Mouse (Mus musculus) forebrain, postnatal 0 days (tissue): ENCODE measurements around the gene Dhx32. TPM values are rescaled to one million over a fixed set of nuclear protein-coding genes. Genes with fewer than 3 reads are reported as not detected.

ENCODE experiments used
- ATAC-seq: fragments of 200-750 bp; cut with Nextera tagmentation; 2 replicates; pipeline ENCODE4 v1.8.0; 2017; ENCODE audit warnings: mild to moderate bottlenecking, moderate library complexity
- DNase-seq: peaks from one replicate; pipeline ENCODE4 v3.0.0-alpha.2; 2015
- H3K27ac ChIP-seq: fragments of 300-500 bp; sonication (generic); 2 replicates; pipeline ENCODE4 v1.5.1; 2014; ENCODE audit warnings: low read depth, mild to moderate bottlenecking, antibody characterized with exemption, low read length, moderate library complexity, mixed read lengths
- H3K27me3 ChIP-seq: fragments of 300-500 bp; sonication (generic); 2 replicates; pipeline ENCODE4 v1.6.1; 2014; ENCODE audit warnings: mild to moderate bottlenecking, low read length, mixed read lengths; ENCODE audit not compliant: insufficient read depth
- H3K36me3 ChIP-seq: fragments of 300-500 bp; sonication (generic); 2 replicates; pipeline ENCODE4 v1.6.1; 2014; ENCODE audit warnings: mild to moderate bottlenecking, moderate library complexity; ENCODE audit not compliant: insufficient read depth
- H3K4me1 ChIP-seq: fragments of 300-500 bp; sonication (generic); 2 replicates; pipeline ENCODE4 v1.6.1; 2014; ENCODE audit warnings: antibody characterized with exemption; ENCODE audit not compliant: insufficient read depth
- H3K4me2 ChIP-seq: fragments of 300-500 bp; sonication (generic); 2 replicates; pipeline ENCODE4 v1.6.1; 2014; ENCODE audit warnings: low read depth, mild to moderate bottlenecking, moderate library complexity
- H3K4me3 ChIP-seq: fragments of 300-500 bp; sonication (generic); 2 replicates; pipeline ENCODE4 v1.5.1; 2014; ENCODE audit warnings: low read depth, low read length, mixed read lengths
- H3K9ac ChIP-seq: fragments of 300-500 bp; sonication (generic); 2 replicates; pipeline ENCODE4 v1.6.1; 2014; ENCODE audit warnings: mild to moderate bottlenecking
- H3K9me3 ChIP-seq: fragments of 300-500 bp; sonication (generic); 2 replicates; pipeline ENCODE4 v1.6.1; 2016; ENCODE audit warnings: low read length
- CTCF ChIP-seq: sonication (generic); IDR thresholded peaks from 2 replicates; pipeline ENCODE4 v1.5.1; 2016; ENCODE audit warnings: antibody characterized with exemption, control low read depth, low read depth
- WGBS: fragments of 180-500 bp; shearing (Covaris S2); extraction: QIAGEN DNeasy Blood & Tissue Kit; methylation state at CpG from one replicate; pipeline ENCODE4 v1.1.7; 2014; 5-methylcytosine and 5-hydroxymethylcytosine counted together
- polyA plus RNA-seq: library from polyadenylated mRNA; unstranded; fragments of >200 nt; fragmentation: Nextera tagmentation; extraction: Ambion mirVana; gene quantifications from 2 replicates; pipeline ENCODE4 v1.2.1, GENCODE M21; 2015
- total RNA-seq: library from RNA; depleted of rRNA; stranded (reverse); fragments of >200 nt; gene quantifications from 2 replicates; pipeline ENCODE4 v1.2.3, GENCODE M21; 2014

Dhx32 gene
- total and polyA plus RNA-seq, 2 experiments from 2014 or later, result 38.2 to 53.2 TPM

DNA sequence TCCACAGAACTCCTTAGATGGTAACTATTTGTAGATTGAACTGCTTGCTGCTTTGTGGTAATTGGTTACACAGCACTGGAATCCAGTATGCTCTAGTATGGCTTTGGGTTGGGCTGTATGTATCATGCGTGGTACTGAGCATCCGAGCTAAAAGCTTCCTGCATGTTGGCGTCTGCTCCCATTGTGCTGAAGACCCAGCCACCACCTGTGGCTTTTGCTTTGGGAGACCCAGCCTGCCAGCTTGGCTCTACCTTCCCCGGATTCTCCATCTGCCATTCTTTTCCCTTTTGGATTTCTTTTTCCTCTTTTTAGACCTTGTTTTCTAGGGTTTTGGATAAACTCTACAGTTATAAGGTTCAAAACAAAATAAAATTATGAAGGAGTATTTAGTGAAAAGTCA is 7.6 kb upstream of the Dhx32 start:
- WGBS, result 52% methylated on average over 4 of the region's 4 CpGs
- peak; percentile 31 for DNase-seq
- no peaks in the 10 kb centered on the region for H3K9me3 ChIP-seq

GRCm38 (mm10) chr7:133788147-133788546 is 5.6 kb upstream of the Dhx32 start:
- TF ChIP-seq CTCF, result no peak
- no peaks in the 10 kb centered on the region for H3K4me1 ChIP-seq
- no peak overlapping the region for H3K9ac ChIP-seq
- DNase-seq, result no peak
- H3K4me3 ChIP-seq, result no peak overlapping the region
- H3K4me2 ChIP-seq, result no peak overlapping the region
- WGBS, result 74% methylated on average over 3 of the region's 3 CpGs
- no peaks in the 10 kb centered on the region for H3K27me3 ChIP-seq
- no peaks in the 10 kb centered on the region for H3K36me3 ChIP-seq
- no peak for ATAC-seq
- H3K27ac ChIP-seq, result no peak overlapping the region
- H3K9me3 ChIP-seq, result no peaks in the 10 kb centered on the region

More for the DNA sequence above, 7.6 kb upstream of the Dhx32 start:
- no peaks in the 10 kb centered on the region for H3K27me3 ChIP-seq
- no peak for ATAC-seq
- no peak overlapping the region for H3K4me2 ChIP-seq
- no peak overlapping the region for H3K9ac ChIP-seq
- no peaks in the 10 kb centered on the region for H3K4me1 ChIP-seq
- H3K27ac ChIP-seq, result no peak overlapping the region
- no peaks in the 10 kb centered on the region for H3K36me3 ChIP-seq
- no peak overlapping the region for H3K4me3 ChIP-seq
- TF ChIP-seq CTCF, result no peak

- no peak overlapping the region for H3K4me3 ChIP-seq
- TF ChIP-seq CTCF, result no peak
- no peak overlapping the region for H3K4me2 ChIP-seq
- no peak overlapping the region for H3K27ac ChIP-seq
- WGBS, result 82% methylated on average over 6 of the region's 6 CpGs
- no peaks in the 10 kb centered on the region for H3K27me3 ChIP-seq
- H3K9me3 ChIP-seq, result no peaks in the 10 kb centered on the region
- ATAC-seq, result no peak
- H3K9ac ChIP-seq, result no peak overlapping the region
- no peak for DNase-seq
- no peaks in the 10 kb centered on the region for H3K4me1 ChIP-seq
- no peaks in the 10 kb centered on the region for H3K36me3 ChIP-seq
These were observed 5.0 kb upstream of the Dhx32 start for GRCm38 (mm10) chr7:133787571-133787970.

DNA sequence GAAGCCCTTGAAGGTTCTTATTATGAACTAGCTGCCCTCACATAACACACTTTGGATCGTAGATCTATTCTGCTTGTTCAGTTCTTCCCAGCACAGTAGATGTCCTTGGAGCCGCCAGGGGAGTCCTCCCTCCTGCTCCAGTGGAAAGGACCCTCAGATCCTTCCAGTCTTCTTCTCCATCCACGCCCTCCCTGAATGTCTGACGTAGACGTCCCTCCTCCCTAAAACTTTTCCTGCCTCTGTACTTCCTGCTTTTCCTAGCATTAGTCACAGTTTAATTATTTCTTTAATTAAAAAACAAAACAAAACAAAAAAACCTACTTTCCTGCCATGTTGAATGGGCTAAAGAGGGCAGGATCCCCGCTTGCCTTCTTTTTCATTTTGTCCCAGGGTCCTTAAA is 535 bp downstream of the Dhx32 start:
- DNase-seq (no peak), ATAC-seq (no peak)
- WGBS, result 73% methylated on average over 6 of the region's 6 CpGs
- H3K4me2 ChIP-seq, result no peak overlapping the region
- H3K9ac ChIP-seq, result no peak overlapping the region
- H3K27ac ChIP-seq, result no peak overlapping the region
- H3K9me3 ChIP-seq, result no peaks in the 10 kb centered on the region
- H3K36me3 ChIP-seq, result no peaks in the 10 kb centered on the region
- no peak for TF ChIP-seq CTCF
- no peaks in the 10 kb centered on the region for H3K27me3 ChIP-seq
- no peaks in the 10 kb centered on the region for H3K4me1 ChIP-seq
- no peak overlapping the region for H3K4me3 ChIP-seq

- H3K27me3 ChIP-seq, result no peaks in the 10 kb centered on the region
- H3K27ac ChIP-seq, result no peak overlapping the region
- DNase-seq (no peak), ATAC-seq (no peak)
- TF ChIP-seq CTCF, result no peak
- H3K9ac ChIP-seq, result no peak overlapping the region
- H3K4me1 ChIP-seq, result no peaks in the 10 kb centered on the region
- H3K9me3 ChIP-seq, result no peaks in the 10 kb centered on the region
- H3K36me3 ChIP-seq, result no peaks in the 10 kb centered on the region
- WGBS, result 60% methylated on average over 6 of the region's 6 CpGs
- no peak overlapping the region for H3K4me2 ChIP-seq
- H3K4me3 ChIP-seq, result no peak overlapping the region
These were observed 943 bp downstream of the Dhx32 start for GRCm38 (mm10) chr7:133781583-133781982.

DNA sequence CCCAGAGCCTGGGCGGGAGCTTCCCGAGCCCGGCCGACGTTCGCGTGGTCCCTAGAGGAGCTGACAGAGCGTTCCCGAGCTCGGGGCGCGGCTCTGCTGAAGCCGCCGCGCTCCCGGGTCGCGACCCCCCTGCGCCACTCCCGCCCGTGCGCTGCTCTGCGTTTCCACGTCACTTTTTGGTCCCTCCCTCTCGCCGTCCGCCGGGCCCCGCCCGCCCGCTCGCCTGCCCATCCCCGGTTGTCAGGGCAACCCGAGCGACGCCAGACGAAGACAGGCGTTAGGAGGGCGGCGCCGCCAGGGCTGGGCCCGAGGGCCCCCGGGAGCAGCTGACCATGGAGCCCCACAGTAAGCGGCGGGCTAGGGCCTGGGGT is 5.9 kb downstream of the Dhx32 start, which contains the start of gene Fank1:
Fank1 (plus strand) TSS at position 236 of the 371 bp plus-strand sequence.
- 0 out of 2 replicates have a peak, but pooled peaks have one; percentile 7 for TF ChIP-seq CTCF
- H3K4me3 ChIP-seq, result peak within 1 kb of the TSS; percentile 84
- ATAC-seq, result peak; percentile 97
- H3K36me3 ChIP-seq, result no peaks in the 10 kb centered on the region
- H3K27me3 ChIP-seq, result no peaks in the 10 kb centered on the region
- peak within 1 kb of the TSS; percentile 54 for H3K27ac ChIP-seq
- peak within 1 kb of the TSS; percentile 72 for H3K9ac ChIP-seq
- peak within 1 kb of the TSS; percentile 91 for H3K4me2 ChIP-seq
- under 1% methylated on average over 43 of the region's 45 CpGs for WGBS
- peaks cover 4% of the 10 kb centered on the region; the same call in 1 of the 2 replicates for H3K4me1 ChIP-seq
- no peaks in the 10 kb centered on the region for H3K9me3 ChIP-seq
- peak; percentile 91 for DNase-seq

GRCm38 (mm10) chr7:133775796-133776625 is 6.5 kb downstream of the Dhx32 start:
- H3K9ac ChIP-seq, result peak overlapping the region; percentile 72
- ATAC-seq (peak; percentile 0; the same call in 1 of the 2 replicates), DNase-seq (peak; percentile 38)
- H3K27me3 ChIP-seq, result no peaks in the 10 kb centered on the region
- 4% methylated on average over 36 of the region's 38 CpGs for WGBS
- peaks cover 4% of the 10 kb centered on the region; the same call in 1 of the 2 replicates for H3K4me1 ChIP-seq
- TF ChIP-seq CTCF, result no peak
- H3K9me3 ChIP-seq, result no peaks in the 10 kb centered on the region
- peak overlapping the region; percentile 54; the same call in 1 of the 2 replicates for H3K27ac ChIP-seq
- peak overlapping the region; percentile 91 for H3K4me2 ChIP-seq
- H3K4me3 ChIP-seq, result peak overlapping the region; percentile 84
- no peaks in the 10 kb centered on the region for H3K36me3 ChIP-seq
